Mouse (Mus musculus): ENCODE results near the gene Btnl1. TPM values are rescaled to one million over a fixed set of nuclear protein-coding genes. Genes with fewer than 3 reads are reported as not detected.

Gene Btnl1
- 0.08 TPM in 1 of 2 replicates, not detected in the other for polyA plus RNA-seq (2015; fragmentation: Nextera tagmentation; extraction: Ambion mirVana)

DNA sequence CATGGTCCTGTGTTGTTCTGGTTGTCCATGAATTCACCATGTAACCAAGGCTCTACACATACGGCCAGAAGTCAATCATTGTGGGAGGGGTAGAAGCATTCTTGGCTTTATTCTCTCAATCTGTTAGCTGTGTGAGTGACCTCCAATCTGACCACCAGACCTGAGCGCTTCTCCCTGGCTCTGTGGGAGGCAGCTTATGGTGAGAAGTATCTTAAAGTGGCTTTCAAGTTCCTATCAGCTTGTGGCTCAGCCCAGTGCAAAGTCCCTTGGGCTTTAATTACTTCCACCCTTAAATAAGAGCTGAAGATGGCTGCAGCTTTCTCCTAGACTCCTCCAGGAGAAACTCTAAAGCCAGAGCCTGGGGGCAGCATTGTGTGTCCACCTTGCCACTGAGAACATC is at the start of gene Btnl1:
TSS of gene Btnl1 (plus strand) at position 286 of the 400 bp plus-strand sequence.
- Histone ChIP-seq H3K36me3 (no peaks in the 10 kb centered on the region), H3K4me1 (no peaks in the 10 kb centered on the region), H3K9me3 (replicated peaks) (no peaks in the 10 kb centered on the region), H3K4me2 (replicated peaks) (no peak within 1 kb of the TSS), H3K9ac (no peak within 1 kb of the TSS), H3K4me3 (replicated peaks) (no peak within 1 kb of the TSS), H3K27ac (replicated peaks) (no peak within 1 kb of the TSS), H3K27me3 (no peaks in the 10 kb centered on the region)
- 73% methylated on average over 2 of the region's 2 CpGs for WGBS
- ATAC-seq (ENCODE audit: insufficient number of reproducible peaks, low FRiP score, low TSS enrichment, low read depth): no peak

DNA sequence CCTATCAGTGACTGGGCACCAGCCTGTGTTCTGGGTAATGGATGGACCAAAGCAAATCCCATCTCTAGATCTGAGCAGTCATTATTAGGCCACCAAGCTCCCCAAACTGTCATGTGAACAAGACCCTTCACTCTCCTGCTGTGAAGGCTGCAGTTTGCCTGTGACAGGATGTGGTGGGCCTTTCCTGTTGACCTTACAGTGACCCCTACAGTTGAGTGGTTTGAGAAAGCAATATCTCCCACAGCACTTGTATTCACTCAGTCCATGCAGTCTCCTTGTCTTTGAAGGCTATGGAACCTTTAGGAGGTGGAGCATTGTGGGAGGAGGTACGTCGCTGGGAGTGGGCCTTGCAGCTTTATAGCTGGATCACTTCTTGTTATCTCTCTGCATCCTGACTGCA is 47.1 kb upstream of the Btnl1 start:
- no peak for ATAC-seq (ENCODE audit: insufficient number of reproducible peaks, low FRiP score, low TSS enrichment, low read depth)
- Histone ChIP-seq H3K4me2 (replicated peaks) (no peak overlapping the region), H3K4me1 (no peaks in the 10 kb centered on the region), H3K36me3 (no peaks in the 10 kb centered on the region), H3K9ac (no peak overlapping the region), H3K27me3 (no peaks in the 10 kb centered on the region), H3K9me3 (replicated peaks) (no peaks in the 10 kb centered on the region), H3K4me3 (replicated peaks) (no peak overlapping the region), H3K27ac (replicated peaks) (no peak overlapping the region)
- 72% methylated on average over 2 of the region's 2 CpGs for WGBS

DNA sequence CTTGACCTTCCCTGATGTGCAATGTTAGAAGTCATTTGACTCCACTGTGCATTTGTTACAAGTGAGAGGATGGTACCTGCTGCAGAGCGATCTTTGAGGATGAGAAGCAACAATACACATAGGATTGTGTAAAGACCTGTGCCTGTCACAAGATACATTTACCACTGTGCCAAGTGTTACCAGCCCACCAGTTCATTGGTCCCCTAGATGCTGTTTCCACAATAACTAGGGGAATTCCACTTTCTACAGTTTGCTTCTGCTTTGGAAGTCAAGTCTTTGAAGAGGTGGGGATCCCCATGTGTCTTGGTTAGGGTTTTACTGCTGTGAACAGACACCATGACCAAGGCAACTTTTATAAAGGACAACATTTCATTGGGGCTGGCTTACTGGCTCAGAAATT is 45.7 kb upstream of the Btnl1 start:
- WGBS: 94% methylated on average over 1 of the region's 1 CpGs

DNA sequence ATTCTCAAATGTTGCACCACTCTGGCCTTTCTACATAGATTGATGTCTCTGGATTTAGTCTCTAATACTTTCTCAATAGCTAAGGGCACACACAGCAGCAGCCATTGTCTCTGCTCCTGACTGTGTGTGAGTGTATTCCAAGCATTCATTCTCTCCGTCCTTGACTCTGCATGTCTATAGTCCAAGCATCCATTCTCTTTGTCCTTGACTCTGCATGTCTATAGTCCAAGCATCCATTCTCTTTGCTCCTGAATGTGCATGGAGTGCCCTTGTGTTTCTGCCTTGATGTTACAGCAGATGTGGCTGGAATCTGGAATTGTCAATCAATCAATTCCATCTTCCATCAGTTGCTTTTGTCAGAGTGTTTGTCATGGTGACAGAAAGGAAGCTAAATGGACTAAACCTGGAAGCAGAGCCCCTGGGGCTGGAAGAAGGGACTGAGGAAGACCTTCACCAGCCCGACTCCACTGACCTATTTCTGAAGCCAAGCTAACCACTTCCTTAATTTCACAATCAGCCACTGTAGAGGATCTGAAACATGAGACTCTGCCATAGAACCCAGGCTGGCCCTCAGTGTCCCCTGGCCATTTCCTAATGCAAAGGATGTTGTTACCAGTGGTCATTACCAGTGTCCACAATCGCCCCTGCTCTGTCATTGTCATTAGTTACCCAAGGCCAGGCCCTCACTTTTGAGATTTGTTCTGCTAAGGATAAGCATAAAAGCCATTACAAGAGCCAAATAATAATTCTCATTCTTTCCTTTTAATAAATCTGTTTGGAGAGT is 36.1 kb upstream of the Btnl1 start:
- no peak for ATAC-seq (ENCODE audit: insufficient number of reproducible peaks, low FRiP score, low TSS enrichment, low read depth)
- H3K27ac ChIP-seq (replicated peaks): no peak overlapping the region

More for the DNA sequence above, 45.7 kb upstream of the Btnl1 start:
- Histone ChIP-seq H3K27ac (replicated peaks) (no peak overlapping the region), H3K4me3 (replicated peaks) (no peak overlapping the region), H3K36me3 (no peaks in the 10 kb centered on the region), H3K9ac (no peak overlapping the region), H3K4me2 (replicated peaks) (no peak overlapping the region), H3K9me3 (replicated peaks) (no peaks in the 10 kb centered on the region), H3K4me1 (no peaks in the 10 kb centered on the region), H3K27me3 (no peaks in the 10 kb centered on the region)
- ATAC-seq (ENCODE audit: insufficient number of reproducible peaks, low FRiP score, low TSS enrichment, low read depth): no peak

DNA sequence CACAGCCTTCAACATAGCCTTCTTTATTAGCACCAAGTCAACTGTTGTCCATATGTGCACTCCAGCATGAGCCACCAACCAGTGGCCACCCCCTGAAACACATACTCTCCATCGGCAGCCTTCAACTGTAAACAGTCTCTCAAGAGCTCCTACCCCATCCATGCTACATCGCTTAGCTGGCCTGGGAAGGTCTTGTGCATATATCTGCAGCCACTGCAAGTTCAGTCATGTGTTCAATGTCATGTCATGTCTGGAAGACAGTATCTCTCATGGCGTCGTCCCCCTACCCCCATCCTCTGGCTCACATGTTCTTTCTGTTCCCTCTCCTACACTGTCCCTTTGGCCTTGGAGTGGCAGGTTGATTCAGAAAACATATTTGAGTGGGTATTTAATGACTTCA is 32.0 kb upstream of the Btnl1 start:
- H3K27ac ChIP-seq (replicated peaks): no peak overlapping the region
- H3K4me3 ChIP-seq (replicated peaks): no peak overlapping the region
- H3K27me3 ChIP-seq: no peaks in the 10 kb centered on the region; the same call in 1 of the 2 replicates
- no peak overlapping the region for H3K4me2 ChIP-seq (replicated peaks)
- no peak for ATAC-seq (ENCODE audit: insufficient number of reproducible peaks, low FRiP score, low TSS enrichment, low read depth)
- H3K9ac ChIP-seq: no peak overlapping the region
- no peaks in the 10 kb centered on the region for H3K36me3 ChIP-seq
- no peaks in the 10 kb centered on the region for H3K4me1 ChIP-seq
- 83% methylated on average over 4 of the region's 4 CpGs for WGBS
- no peaks in the 10 kb centered on the region for H3K9me3 ChIP-seq (replicated peaks)

More for the DNA sequence above, 36.1 kb upstream of the Btnl1 start:
- Histone ChIP-seq H3K27me3 (no peaks in the 10 kb centered on the region; the same call in 1 of the 2 replicates), H3K36me3 (no peaks in the 10 kb centered on the region), H3K9me3 (replicated peaks) (no peaks in the 10 kb centered on the region), H3K9ac (no peak overlapping the region), H3K4me1 (no peaks in the 10 kb centered on the region), H3K4me2 (replicated peaks) (no peak overlapping the region), H3K4me3 (replicated peaks) (no peak overlapping the region)
- 42% methylated on average over 3 of the region's 3 CpGs for WGBS

DNA sequence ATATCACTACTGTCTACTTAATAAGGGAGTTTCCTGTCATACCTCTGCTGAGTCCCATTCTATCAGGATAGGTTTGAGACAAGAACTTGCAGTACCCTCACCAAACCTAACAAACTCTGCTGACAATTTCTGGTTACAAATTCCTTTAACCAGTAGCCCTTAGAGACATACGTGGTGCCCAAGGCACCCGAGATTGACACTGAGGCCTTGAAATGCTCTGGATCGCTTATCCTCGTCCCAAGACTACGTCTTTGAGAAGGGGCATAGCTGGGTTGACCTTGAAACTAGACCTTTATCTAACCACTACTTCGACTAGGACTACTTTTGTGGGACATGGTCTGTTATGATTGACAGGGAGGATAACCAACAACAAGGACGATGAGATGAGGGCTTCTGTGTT is 31.4 kb upstream of the Btnl1 start:
- Histone ChIP-seq H3K27me3 (no peaks in the 10 kb centered on the region; the same call in 1 of the 2 replicates), H3K4me2 (replicated peaks) (no peak overlapping the region), H3K9ac (no peak overlapping the region), H3K4me1 (no peaks in the 10 kb centered on the region), H3K9me3 (replicated peaks) (no peaks in the 10 kb centered on the region), H3K36me3 (no peaks in the 10 kb centered on the region), H3K4me3 (replicated peaks) (no peak overlapping the region), H3K27ac (replicated peaks) (no peak overlapping the region)
- no peak for ATAC-seq (ENCODE audit: insufficient number of reproducible peaks, low FRiP score, low TSS enrichment, low read depth)
- WGBS: 77% methylated on average over 7 of the region's 7 CpGs

DNA sequence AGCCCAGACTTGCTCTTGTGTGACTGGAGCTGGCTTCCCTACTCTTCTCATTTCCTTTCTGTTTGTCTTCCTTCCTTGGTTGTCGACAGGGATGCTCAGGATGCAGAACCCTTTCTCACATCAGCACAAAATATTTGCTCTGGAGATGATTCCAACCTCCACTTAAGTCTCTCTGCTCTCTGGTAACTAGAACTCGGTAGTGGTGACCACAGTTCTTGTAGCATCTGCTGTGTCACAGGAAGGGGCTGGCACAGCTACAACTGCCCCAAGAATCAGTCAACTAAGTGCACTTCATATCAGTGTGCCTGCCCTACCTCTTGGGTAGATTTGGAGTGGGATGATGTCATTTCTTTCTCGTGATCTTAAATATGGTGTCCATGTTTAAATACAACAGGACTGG is 30.9 kb upstream of the Btnl1 start:
- Histone ChIP-seq H3K4me2 (replicated peaks) (no peak overlapping the region), H3K27ac (replicated peaks) (no peak overlapping the region), H3K27me3 (no peaks in the 10 kb centered on the region; the same call in 1 of the 2 replicates), H3K4me1 (no peaks in the 10 kb centered on the region), H3K4me3 (replicated peaks) (no peak overlapping the region), H3K9ac (no peak overlapping the region), H3K36me3 (no peaks in the 10 kb centered on the region), H3K9me3 (replicated peaks) (no peaks in the 10 kb centered on the region)
- no peak for ATAC-seq (ENCODE audit: insufficient number of reproducible peaks, low FRiP score, low TSS enrichment, low read depth)
- 70% methylated on average over 3 of the region's 3 CpGs for WGBS

DNA sequence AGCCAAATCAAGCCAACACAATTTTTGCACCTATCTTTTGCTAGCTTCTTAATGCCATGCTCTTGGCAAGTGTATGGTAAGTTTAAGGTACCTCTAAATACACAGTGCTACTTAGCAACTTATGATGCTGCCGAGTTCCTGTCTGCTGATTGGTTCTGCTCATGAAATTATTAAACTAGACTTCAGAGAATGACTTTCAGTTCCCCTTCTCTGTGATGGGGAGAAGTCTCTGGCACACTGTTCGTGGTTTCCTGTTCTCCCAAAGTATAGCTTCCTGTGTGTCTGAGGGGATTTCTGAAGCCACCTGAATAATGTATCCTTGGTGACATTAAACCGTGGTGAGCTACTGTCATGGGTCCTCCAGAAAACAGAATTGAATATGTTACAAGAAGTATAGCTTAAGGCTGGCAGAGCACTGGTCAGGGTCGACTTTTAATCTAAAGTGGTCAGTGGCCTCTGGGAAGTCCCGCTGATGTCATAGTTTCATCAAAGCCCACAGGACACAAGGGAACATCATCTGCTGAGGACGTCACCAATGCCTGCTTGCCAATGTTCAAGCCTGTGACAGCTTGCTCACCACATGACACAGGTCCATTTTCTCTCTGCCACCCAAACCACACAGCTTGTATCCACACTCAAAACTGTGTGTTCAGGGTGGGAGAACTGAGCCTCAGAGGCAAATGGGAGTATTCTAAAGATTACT is 29.2 kb upstream of the Btnl1 start:
- Histone ChIP-seq H3K27me3 (no peaks in the 10 kb centered on the region; the same call in 1 of the 2 replicates), H3K36me3 (no peaks in the 10 kb centered on the region), H3K4me1 (no peaks in the 10 kb centered on the region), H3K27ac (replicated peaks) (no peak overlapping the region), H3K4me3 (replicated peaks) (no peak overlapping the region), H3K9me3 (replicated peaks) (no peaks in the 10 kb centered on the region), H3K9ac (no peak overlapping the region), H3K4me2 (replicated peaks) (no peak overlapping the region)
- no peak for ATAC-seq (ENCODE audit: insufficient number of reproducible peaks, low FRiP score, low TSS enrichment, low read depth)
- 61% methylated on average over 6 of the region's 6 CpGs for WGBS

DNA sequence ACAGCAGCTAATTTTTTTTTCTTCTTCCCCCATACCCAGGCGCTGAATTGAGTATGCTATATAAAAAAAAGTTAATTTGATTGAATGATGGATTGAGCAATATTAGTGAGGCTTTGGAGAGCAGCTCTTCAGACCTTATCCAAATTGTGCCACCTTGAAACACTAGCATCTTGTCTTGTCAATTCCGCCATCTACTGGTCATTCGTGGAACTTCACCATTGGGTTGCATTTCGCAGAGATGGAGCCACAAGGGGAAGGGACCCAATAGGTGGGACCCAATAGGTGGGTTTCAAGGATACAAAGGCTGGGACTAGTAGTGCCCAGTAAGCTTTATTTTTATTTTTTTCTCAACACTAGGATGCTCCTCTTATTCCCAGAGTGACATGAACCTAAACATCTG is 27.5 kb upstream of the Btnl1 start:
- no peak overlapping the region for H3K4me3 ChIP-seq (replicated peaks)
- WGBS: under 1% methylated on average over 4 of the region's 4 CpGs
- H3K9ac ChIP-seq: no peak overlapping the region

DNA sequence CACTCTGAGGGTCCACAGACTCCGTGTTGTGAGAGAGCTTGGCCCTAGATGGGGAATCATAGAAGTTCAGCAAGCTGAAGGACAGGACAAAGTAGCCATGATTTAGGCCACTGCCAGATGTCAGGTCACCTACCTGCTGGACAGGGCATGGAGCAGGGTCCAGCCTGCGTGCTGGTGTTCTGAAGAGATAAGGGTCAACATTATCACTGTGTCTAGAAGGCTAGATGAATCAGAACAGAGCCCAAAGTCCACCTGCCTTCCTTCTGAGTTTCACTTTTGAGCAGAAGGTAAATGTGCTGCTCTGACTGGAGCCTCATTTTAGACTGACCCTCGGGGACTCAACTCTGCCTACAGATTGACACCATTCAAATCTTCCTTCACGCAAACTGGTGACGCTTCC is 22.4 kb upstream of the Btnl1 start, which contains the start of gene Btnl2:
TSS of gene Btnl2 (plus strand) at position 284 of the 400 bp plus-strand sequence.
- no peak within 1 kb of the TSS for H3K4me2 ChIP-seq (replicated peaks)
- WGBS: 82% methylated on average over 5 of the region's 5 CpGs
- H3K27ac ChIP-seq (replicated peaks): no peak within 1 kb of the TSS
- no peak within 1 kb of the TSS for H3K9ac ChIP-seq
- no peak for ATAC-seq (ENCODE audit: insufficient number of reproducible peaks, low FRiP score, low TSS enrichment, low read depth)
- no peaks in the 10 kb centered on the region for H3K36me3 ChIP-seq
- H3K4me1 ChIP-seq: no peaks in the 10 kb centered on the region
- H3K9me3 ChIP-seq (replicated peaks): no peaks in the 10 kb centered on the region
- no peaks in the 10 kb centered on the region for H3K27me3 ChIP-seq
- no peak within 1 kb of the TSS for H3K4me3 ChIP-seq (replicated peaks)

More for the DNA sequence above, 27.5 kb upstream of the Btnl1 start:
- Histone ChIP-seq H3K27ac (replicated peaks) (no peak overlapping the region), H3K4me2 (replicated peaks) (no peak overlapping the region), H3K4me1 (no peaks in the 10 kb centered on the region), H3K9me3 (replicated peaks) (no peaks in the 10 kb centered on the region), H3K27me3 (no peaks in the 10 kb centered on the region), H3K36me3 (no peaks in the 10 kb centered on the region)
- ATAC-seq (ENCODE audit: insufficient number of reproducible peaks, low FRiP score, low TSS enrichment, low read depth): no peak

DNA sequence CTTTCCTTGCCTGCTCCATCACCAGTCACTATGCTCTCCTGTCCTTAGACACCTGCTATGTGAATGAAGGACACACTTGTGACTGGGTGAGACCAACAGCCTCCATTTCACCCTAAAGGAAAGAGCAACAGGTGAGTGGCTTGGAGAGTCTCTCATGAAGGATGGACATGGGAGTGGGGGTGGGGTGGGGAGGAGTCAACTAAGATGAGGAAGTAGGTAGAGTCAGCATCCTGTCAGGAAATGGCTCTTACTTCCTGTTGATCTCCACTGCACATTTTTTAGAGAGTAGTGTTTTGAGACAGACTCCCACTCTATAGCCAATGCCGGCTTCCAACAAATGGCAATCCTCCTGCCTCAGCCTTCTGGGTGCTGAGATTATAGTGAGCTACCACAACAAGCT is 22.0 kb upstream of the Btnl1 start:
- Histone ChIP-seq H3K4me2 (replicated peaks) (no peak overlapping the region), H3K36me3 (no peaks in the 10 kb centered on the region), H3K27ac (replicated peaks) (no peak overlapping the region), H3K4me3 (replicated peaks) (no peak overlapping the region), H3K9ac (no peak overlapping the region), H3K27me3 (no peaks in the 10 kb centered on the region), H3K4me1 (no peaks in the 10 kb centered on the region), H3K9me3 (replicated peaks) (no peaks in the 10 kb centered on the region)
- ATAC-seq (ENCODE audit: insufficient number of reproducible peaks, low FRiP score, low TSS enrichment, low read depth): no peak
- 87% methylated on average over 1 of the region's 1 CpGs for WGBS

All from embryonic facial prominence, embryonic 15.5 days (tissue).